Mouse (Mus musculus) bone marrow macrophage, adult 2 months (primary cell): Measurements from ENCODE around the gene Zkscan16.

Experiments
- CTCF ChIP-seq: IDR thresholded peaks from 2 replicates; pipeline ENCODE4 v1.5.1; 2012; ENCODE audit warnings: low read depth, mild to moderate bottlenecking, low read length, moderate library complexity
- POLR2A ChIP-seq: IDR thresholded peaks from 2 replicates; pipeline ENCODE4 v1.6.1; 2012; ENCODE audit warnings: mild to moderate bottlenecking, low read depth, low read length, borderline replicate concordance

- no peak for TF ChIP-seq CTCF
- TF ChIP-seq POLR2A = no peak
Measured at GRCm38 (mm10) chr4:58944206-58944553, 752 bp downstream of the Zkscan16 start.
